Mouse (Mus musculus) lung, embryonic 14.5 days (tissue): Measurements from ENCODE around the gene Ifrd1. TPM values are rescaled to one million over a fixed set of nuclear protein-coding genes. Genes with fewer than 3 reads are reported as not detected.

Experiments used
- ATAC-seq: fragments of 200-750 bp; cut with Nextera tagmentation; 2 replicates; pipeline ENCODE4 v1.8.0; 2017; ENCODE audit warnings: mild to moderate bottlenecking, moderate TSS enrichment, moderate library complexity; ENCODE audit not compliant: insufficient read depth
- DNase-seq: peaks from one replicate; pipeline ENCODE4 v3.0.0-alpha.2; 2015
- H3K27ac ChIP-seq: fragments of 300-500 bp; sonication (generic); 2 replicates; pipeline ENCODE4 v1.5.1; 2014; ENCODE audit warnings: low read depth, mild to moderate bottlenecking, moderate library complexity
- H3K27me3 ChIP-seq: fragments of 300-500 bp; sonication (generic); 2 replicates; pipeline ENCODE4 v1.6.1; 2014; ENCODE audit warnings: low read length, control low read depth; ENCODE audit not compliant: insufficient read depth
- H3K36me3 ChIP-seq: fragments of 300-500 bp; sonication (generic); 2 replicates; pipeline ENCODE4 v1.6.1; 2014; ENCODE audit warnings: control low read depth; ENCODE audit not compliant: insufficient read depth
- H3K4me1 ChIP-seq: fragments of 300-500 bp; sonication (generic); 2 replicates; pipeline ENCODE4 v1.6.1; 2014; ENCODE audit warnings: antibody characterized with exemption, control low read depth; ENCODE audit not compliant: insufficient read depth
- H3K4me2 ChIP-seq: fragments of 300-500 bp; sonication (generic); 2 replicates; pipeline ENCODE4 v1.6.1; 2014; ENCODE audit warnings: mild to moderate bottlenecking
- H3K4me3 ChIP-seq: fragments of 300-500 bp; sonication (generic); 2 replicates; pipeline ENCODE4 v1.5.1; 2014; ENCODE audit warnings: low read depth, low read length
- H3K9ac ChIP-seq: fragments of 300-500 bp; sonication (generic); 2 replicates; pipeline ENCODE4 v1.6.1; 2014
- H3K9me3 ChIP-seq: fragments of 300-500 bp; sonication (generic); 2 replicates; pipeline ENCODE4 v1.6.1; 2016; ENCODE audit warnings: low read depth, low read length, control low read depth
- CTCF ChIP-seq: IDR thresholded peaks from 2 replicates; pipeline ENCODE4 v1.5.1; 2016; ENCODE audit warnings: antibody characterized with exemption, low read depth
- WGBS: fragments of 180-500 bp; shearing (Covaris S2); extraction: QIAGEN DNeasy Blood & Tissue Kit; methylation state at CpG from one replicate; pipeline ENCODE4 v1.1.7; 2014; 5-methylcytosine and 5-hydroxymethylcytosine counted together
- polyA plus RNA-seq: library from polyadenylated mRNA; unstranded; fragments of >200 nt; fragmentation: Nextera tagmentation; extraction: Ambion mirVana; gene quantifications from 2 replicates; pipeline ENCODE4 v1.2.1, GENCODE M21; 2014

Ifrd1 gene
- polyA plus RNA-seq, 1 experiment from 2014 or later = 141 TPM

DNA sequence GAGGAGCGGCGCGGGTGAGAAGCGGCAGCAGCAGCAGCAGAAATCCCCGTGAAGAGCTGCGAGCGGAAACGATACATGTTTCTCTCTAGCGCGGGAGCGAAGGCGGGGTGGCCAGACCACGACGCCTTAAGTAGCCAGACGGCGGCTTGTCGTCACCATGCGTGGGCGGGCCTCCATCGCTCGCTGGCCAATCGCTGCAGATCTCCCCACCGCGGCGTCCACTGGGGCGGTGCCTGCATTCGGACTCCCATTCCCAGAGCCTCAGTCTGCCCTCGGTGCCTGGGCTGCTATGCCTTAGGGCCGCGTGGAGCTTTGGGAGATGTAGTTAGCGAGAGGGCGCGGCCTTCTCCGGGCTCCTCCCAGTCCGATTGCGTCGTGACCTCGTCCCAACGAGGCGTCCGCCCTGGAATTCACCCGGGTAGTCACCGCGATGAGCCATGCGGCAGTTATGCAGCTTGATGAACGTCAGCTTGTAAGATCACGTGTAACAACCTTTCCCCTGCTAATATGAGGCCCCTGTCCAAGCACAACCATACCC lies 25.2 kb downstream of the Ifrd1 start:
- H3K9ac ChIP-seq = peak overlapping the region; percentile 94
- H3K36me3 ChIP-seq = peaks cover 2% of the 10 kb centered on the region; the same call in 1 of the 2 replicates
- TF ChIP-seq CTCF = no peak
- peak overlapping the region; percentile 77 for H3K4me2 ChIP-seq
- ATAC-seq = peak; percentile 99
- 0 out of 2 replicates have a peak, but pooled peaks cover 11% of the 10 kb centered on the region for H3K4me1 ChIP-seq
- under 1% methylated on average over 46 of the region's 47 CpGs for WGBS
- H3K9me3 ChIP-seq = no peaks in the 10 kb centered on the region
- peak overlapping the region; percentile 99 for H3K27ac ChIP-seq
- peak overlapping the region; percentile 93 for H3K4me3 ChIP-seq
- peak; percentile 99 for DNase-seq
- no peaks in the 10 kb centered on the region for H3K27me3 ChIP-seq

DNA sequence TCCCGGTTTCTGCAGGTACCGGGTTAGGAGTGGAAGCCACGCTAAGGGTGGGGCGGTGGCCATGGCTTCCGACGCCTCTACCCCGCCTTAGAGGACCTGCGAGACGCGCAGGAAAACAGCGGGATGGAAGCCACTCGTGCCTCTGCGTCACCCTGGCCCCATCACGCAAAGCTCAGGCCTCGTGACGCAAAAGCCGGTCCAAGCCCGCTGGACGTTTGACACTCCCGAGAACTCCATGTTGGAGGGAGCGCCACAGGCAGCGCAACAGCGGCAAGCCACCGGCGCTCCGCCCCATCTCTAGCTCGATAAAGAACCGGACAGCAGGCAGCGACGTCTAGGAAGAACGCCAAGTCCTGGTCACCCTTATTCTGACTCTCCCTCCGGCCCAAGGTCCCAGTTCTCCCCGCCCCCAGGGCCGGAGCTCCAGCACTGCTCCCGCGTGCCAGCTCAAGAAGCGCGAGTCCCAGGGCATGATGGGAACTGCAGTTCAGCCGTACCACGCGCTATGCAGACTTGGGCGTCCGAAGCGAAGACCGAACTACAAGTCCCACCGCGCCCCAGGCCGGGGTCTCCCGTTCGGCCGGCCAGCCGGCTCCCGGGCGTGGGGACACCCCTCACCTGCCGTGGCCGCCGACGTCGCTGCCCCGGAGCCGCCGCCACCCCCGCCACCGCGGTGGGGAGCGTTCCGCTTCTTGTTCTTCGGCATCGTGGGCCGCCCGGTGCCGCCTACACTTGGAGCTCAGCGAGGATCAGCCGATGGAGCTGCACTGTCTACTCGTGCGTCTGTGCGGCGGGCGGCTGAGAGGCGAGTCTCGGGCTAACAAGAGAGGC lies 25.8 kb downstream of the Ifrd1 start:
- Histone ChIP-seq H3K36me3 (peaks cover 5% of the 10 kb centered on the region; the same call in 1 of the 2 replicates), H3K4me2 (peak overlapping the region; percentile 75), H3K4me1 (0 out of 2 replicates have a peak, but pooled peaks cover 11% of the 10 kb centered on the region), H3K4me3 (peak overlapping the region; percentile 93), H3K27me3 (no peaks in the 10 kb centered on the region), H3K27ac (peak overlapping the region; percentile 99), H3K9me3 (no peaks in the 10 kb centered on the region), H3K9ac (peak overlapping the region; percentile 94)
- WGBS = under 1% methylated on average over 81 of the region's 81 CpGs
- ATAC-seq (peak; percentile 96), DNase-seq (peak; percentile 98)
- TF ChIP-seq CTCF = peak; percentile 52

DNA sequence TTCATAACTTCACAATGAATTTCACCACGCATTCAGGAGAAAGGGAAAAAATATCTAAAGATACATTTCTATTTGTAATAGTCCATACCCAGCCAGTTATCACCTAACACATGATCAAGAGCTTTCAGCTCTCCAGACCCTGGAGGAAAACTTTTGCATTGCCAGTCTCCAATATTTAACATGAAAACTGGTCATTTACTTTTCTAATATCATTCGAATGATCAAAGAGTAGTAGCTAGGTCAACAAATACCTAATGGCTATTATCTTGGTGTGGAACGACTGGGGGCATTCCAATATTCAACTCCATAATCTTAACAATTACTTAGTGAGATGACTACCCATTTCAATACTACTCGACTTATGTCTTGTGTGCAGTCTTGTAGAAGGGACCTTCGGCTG lies 26.7 kb downstream of the Ifrd1 start:
- DNase-seq (peak; percentile 9), ATAC-seq (no peak)
- WGBS = 9% methylated on average over 5 of the region's 5 CpGs
- Histone ChIP-seq H3K9me3 (no peaks in the 10 kb centered on the region), H3K4me2 (peak overlapping the region; percentile 75), H3K9ac (peak overlapping the region; percentile 94), H3K27me3 (no peaks in the 10 kb centered on the region), H3K27ac (peak overlapping the region; percentile 99; the same call in 1 of the 2 replicates), H3K4me3 (peak overlapping the region; percentile 93), H3K4me1 (0 out of 2 replicates have a peak, but pooled peaks cover 11% of the 10 kb centered on the region), H3K36me3 (peaks cover 12% of the 10 kb centered on the region)
- TF ChIP-seq CTCF = no peak

DNA sequence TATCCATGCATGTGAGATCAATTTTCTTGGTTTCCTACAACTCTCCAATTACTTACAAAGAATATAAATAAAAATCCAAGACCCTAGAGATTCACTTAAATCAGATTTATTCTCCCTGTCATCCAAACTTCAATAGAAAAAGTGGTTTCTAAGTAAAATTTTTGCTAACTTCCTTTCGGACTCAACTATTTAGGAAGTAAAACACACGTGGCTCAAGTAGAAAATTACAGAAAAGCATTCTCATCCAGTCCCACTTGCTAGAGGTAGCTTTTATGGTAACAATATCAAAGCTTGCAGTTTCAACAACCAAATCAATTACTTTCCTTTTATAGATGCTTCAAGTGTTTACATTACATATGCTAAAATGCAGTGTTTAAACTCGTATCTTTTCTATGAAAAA lies 27.4 kb downstream of the Ifrd1 start:
- H3K4me1 ChIP-seq = 0 out of 2 replicates have a peak, but pooled peaks cover 11% of the 10 kb centered on the region
- H3K27ac ChIP-seq = no peak overlapping the region
- H3K27me3 ChIP-seq = no peaks in the 10 kb centered on the region
- 8% methylated on average over 3 of the region's 3 CpGs for WGBS
- peak overlapping the region; percentile 93 for H3K4me3 ChIP-seq
- no peak for TF ChIP-seq CTCF
- H3K9me3 ChIP-seq = no peaks in the 10 kb centered on the region
- peak overlapping the region; percentile 94 for H3K9ac ChIP-seq
- peaks cover 19% of the 10 kb centered on the region for H3K36me3 ChIP-seq
- no peak for DNase-seq
- peak overlapping the region; percentile 75 for H3K4me2 ChIP-seq
- no peak for ATAC-seq

DNA sequence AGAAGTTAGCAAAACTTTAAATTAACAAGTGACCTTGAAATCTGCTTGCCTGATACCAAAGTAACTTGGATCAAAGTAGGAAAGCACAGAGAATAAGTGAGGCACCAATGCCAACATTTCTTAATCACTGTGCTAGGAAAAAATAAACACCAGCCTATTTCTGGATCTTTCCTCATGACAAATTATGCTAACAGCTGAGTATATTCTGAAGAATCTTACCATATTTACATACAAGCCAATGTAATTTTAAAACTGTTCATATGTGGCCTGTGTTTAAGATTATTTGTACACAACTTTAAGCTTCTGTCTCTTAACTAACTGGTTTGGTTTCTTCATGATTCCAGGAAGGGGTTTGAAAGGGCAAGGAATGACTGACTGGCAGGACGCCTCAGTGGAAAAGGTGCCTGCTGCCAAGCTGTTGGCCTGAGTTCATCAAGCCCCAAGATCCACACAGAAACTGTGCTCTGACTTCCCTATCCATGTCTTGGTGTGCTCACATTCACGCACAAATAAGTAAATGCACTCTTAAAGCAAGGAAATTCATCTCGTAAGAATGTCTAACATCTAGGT lies 28.2 kb downstream of the Ifrd1 start:
- peak overlapping the region; percentile 93 for H3K4me3 ChIP-seq
- peak overlapping the region; percentile 75 for H3K4me2 ChIP-seq
- no peak overlapping the region for H3K27ac ChIP-seq
- WGBS = 23% methylated on average over 3 of the region's 3 CpGs
- no peaks in the 10 kb centered on the region for H3K9me3 ChIP-seq
- H3K4me1 ChIP-seq = 0 out of 2 replicates have a peak, but pooled peaks cover 11% of the 10 kb centered on the region
- TF ChIP-seq CTCF = no peak
- peak overlapping the region; percentile 23; the same call in 1 of the 2 replicates for H3K9ac ChIP-seq
- DNase-seq (peak; percentile 17), ATAC-seq (no peak)
- H3K36me3 ChIP-seq = peaks cover 27% of the 10 kb centered on the region
- H3K27me3 ChIP-seq = no peaks in the 10 kb centered on the region

DNA sequence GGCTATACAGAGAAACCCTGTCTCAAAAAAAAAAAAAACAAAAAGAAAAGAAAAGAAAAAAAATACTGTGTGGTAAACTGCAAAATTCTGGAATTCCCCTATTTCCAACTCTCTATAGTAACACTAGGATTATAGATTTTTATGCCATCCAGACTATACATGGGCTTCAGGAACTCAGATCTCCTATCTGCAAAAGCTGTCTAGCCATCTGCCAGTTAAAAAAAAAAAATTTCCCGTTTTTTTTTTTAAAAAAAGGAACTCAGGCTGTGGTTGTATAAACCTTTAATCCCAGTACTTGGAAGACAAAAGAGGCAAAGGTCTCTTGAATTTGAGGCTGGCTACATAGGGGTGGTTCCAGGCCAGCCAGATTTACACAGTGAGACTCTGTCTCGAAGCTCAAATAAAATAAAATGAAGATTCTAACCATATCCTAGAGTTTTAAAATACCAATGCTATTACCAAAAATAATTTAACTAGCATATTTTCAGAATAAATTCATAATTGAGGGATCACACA lies 29.8 kb downstream of the Ifrd1 start:
- no peak for TF ChIP-seq CTCF
- Histone ChIP-seq H3K36me3 (peaks cover 43% of the 10 kb centered on the region), H3K27ac (no peak overlapping the region), H3K4me2 (no peak overlapping the region), H3K4me1 (0 out of 2 replicates have a peak, but pooled peaks cover 11% of the 10 kb centered on the region), H3K9me3 (no peaks in the 10 kb centered on the region), H3K4me3 (no peak overlapping the region), H3K27me3 (no peaks in the 10 kb centered on the region), H3K9ac (no peak overlapping the region)
- WGBS = 74% methylated on average over 2 of the region's 2 CpGs
- no peak for DNase-seq
- ATAC-seq = no peak

DNA sequence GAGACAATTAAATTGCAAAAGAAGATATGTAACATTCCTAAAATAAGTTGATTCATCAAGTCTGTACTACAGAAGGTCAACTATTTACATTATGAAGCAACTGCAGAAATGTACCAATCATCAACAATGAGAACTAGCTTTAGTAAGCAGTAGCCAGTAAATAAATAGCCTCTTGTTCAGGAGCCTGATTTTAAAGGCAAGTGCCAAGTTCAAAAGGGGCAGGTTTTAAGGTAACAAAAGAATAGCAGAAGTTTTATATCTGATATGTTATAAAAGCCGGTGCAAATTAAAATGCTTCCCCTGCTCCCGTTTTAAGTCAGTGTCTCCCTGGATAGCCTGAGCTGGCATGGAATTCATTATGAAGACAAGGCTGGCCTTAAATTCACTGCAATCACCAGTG lies 30.5 kb downstream of the Ifrd1 start:
- Histone ChIP-seq H3K9ac (no peak overlapping the region), H3K36me3 (peaks cover 50% of the 10 kb centered on the region), H3K9me3 (no peaks in the 10 kb centered on the region), H3K4me1 (0 out of 2 replicates have a peak, but pooled peaks cover 11% of the 10 kb centered on the region), H3K4me3 (no peak overlapping the region), H3K4me2 (no peak overlapping the region), H3K27ac (no peak overlapping the region), H3K27me3 (no peaks in the 10 kb centered on the region)
- DNase-seq (no peak), ATAC-seq (no peak)
- WGBS = 91% methylated on average over 2 of the region's 2 CpGs
- TF ChIP-seq CTCF = no peak
